Mouse (Mus musculus) kidney, embryonic 14.5 days (tissue): ENCODE results near the gene Apex1. TPM values are rescaled to one million over a fixed set of nuclear protein-coding genes. Genes with fewer than 3 reads are reported as not detected.
A peak's percentile ranks its signal among the peaks of the same experiment; 100 is the strongest.

Experiments
- ATAC-seq: fragments of 200-750 bp; cut with Nextera tagmentation; 2 replicates; pipeline ENCODE4 v1.8.0; 2017; ENCODE audit warnings: moderate number of reproducible peaks, mild to moderate bottlenecking, moderate TSS enrichment, moderate library complexity; ENCODE audit not compliant: low FRiP score, low TSS enrichment
- H3K27ac ChIP-seq: fragments of 300-500 bp; sonication (generic); 2 replicates; pipeline ENCODE4 v1.5.1; 2014; ENCODE audit warnings: low read depth, mild to moderate bottlenecking, low read length, moderate library complexity, mixed read lengths
- H3K27me3 ChIP-seq: fragments of 300-500 bp; sonication (generic); 2 replicates; pipeline ENCODE4 v1.6.1; 2014; ENCODE audit warnings: mild to moderate bottlenecking, low read length; ENCODE audit not compliant: control insufficient read depth, insufficient read depth
- H3K36me3 ChIP-seq: fragments of 300-500 bp; sonication (generic); 2 replicates; pipeline ENCODE4 v1.6.1; 2014; ENCODE audit warnings: low read length, mixed read lengths; ENCODE audit not compliant: control insufficient read depth, insufficient read depth
- H3K4me1 ChIP-seq: fragments of 300-500 bp; sonication (generic); 2 replicates; pipeline ENCODE4 v1.6.1; 2014; ENCODE audit warnings: low read length, mixed read lengths; ENCODE audit not compliant: control insufficient read depth, insufficient read depth
- H3K4me2 ChIP-seq: fragments of 300-500 bp; sonication (generic); replicated peaks from 2 replicates; pipeline ENCODE4 v1.6.1; 2014; ENCODE audit warnings: low read depth, mild to moderate bottlenecking, low read length
- H3K4me3 ChIP-seq: fragments of 300-500 bp; sonication (generic); 2 replicates; pipeline ENCODE4 v1.5.1; 2014; ENCODE audit warnings: mild to moderate bottlenecking, low read length
- H3K9ac ChIP-seq: fragments of 300-500 bp; sonication (generic); 2 replicates; pipeline ENCODE4 v1.6.1; 2014; ENCODE audit warnings: low read depth, mild to moderate bottlenecking, low read length, moderate library complexity
- H3K9me3 ChIP-seq: fragments of 300-500 bp; sonication (generic); 2 replicates; pipeline ENCODE4 v1.6.1; 2016; ENCODE audit warnings: low read length; ENCODE audit not compliant: control insufficient read depth
- WGBS: fragments of 180-500 bp; shearing (Covaris S2); extraction: QIAGEN DNeasy Blood & Tissue Kit; methylation state at CpG from one replicate; pipeline ENCODE4 v1.1.7; 2014; 5-methylcytosine and 5-hydroxymethylcytosine counted together
- polyA plus RNA-seq: library from polyadenylated mRNA; unstranded; fragments of >200 nt; fragmentation: Nextera tagmentation; extraction: Ambion mirVana; gene quantifications from 2 replicates; pipeline ENCODE4 v1.2.1, GENCODE M21; 2014

Gene Apex1
- 354 and 419 TPM in 2 replicates for polyA plus RNA-seq

GRCm38 (mm10) chr14:50924281-50925064 is at the start of gene Apex1, which contains the start of gene Osgep:
Gene Apex1, plus strand, starts transcription at chr14:50924968.
Gene Osgep, minus strand, starts transcription at chr14:50924893.
- under 1% methylated on average over 57 of the region's 57 CpGs for WGBS
- H3K36me3 ChIP-seq = peaks cover 39% of the 10 kb centered on the region
- peak within 1 kb of the TSS; percentile 71 for H3K4me2 ChIP-seq
- no peaks in the 10 kb centered on the region for H3K27me3 ChIP-seq
- ATAC-seq = peak; percentile 96
- H3K4me3 ChIP-seq = peak within 1 kb of the TSS; percentile 90
- H3K9me3 ChIP-seq = no peaks in the 10 kb centered on the region
- H3K4me1 ChIP-seq = peaks cover 11% of the 10 kb centered on the region
- H3K9ac ChIP-seq = peak within 1 kb of the TSS; percentile 92
- peak within 1 kb of the TSS; percentile 94 for H3K27ac ChIP-seq

- Histone ChIP-seq H3K27me3 (no peaks in the 10 kb centered on the region), H3K4me2 (no peak overlapping the region), H3K4me3 (no peak overlapping the region), H3K9ac (no peak overlapping the region), H3K4me1 (no peaks in the 10 kb centered on the region), H3K9me3 (no peaks in the 10 kb centered on the region), H3K27ac (no peak overlapping the region), H3K36me3 (no peaks in the 10 kb centered on the region)
- no peak for ATAC-seq
- WGBS = 90% methylated on average over 3 of the region's 3 CpGs
Observed at GRCm38 (mm10) chr14:50875175-50875574, 49.6 kb upstream of the Apex1 start.

- Histone ChIP-seq H3K27ac (no peak overlapping the region), H3K4me3 (no peak overlapping the region), H3K4me1 (no peaks in the 10 kb centered on the region), H3K36me3 (no peaks in the 10 kb centered on the region), H3K9ac (no peak overlapping the region), H3K9me3 (no peaks in the 10 kb centered on the region), H3K27me3 (no peaks in the 10 kb centered on the region), H3K4me2 (no peak overlapping the region)
- no peak for ATAC-seq
- 81% methylated on average over 6 of the region's 6 CpGs for WGBS
Observed at GRCm38 (mm10) chr14:50875591-50876230, 49.1 kb upstream of the Apex1 start.

- Histone ChIP-seq H3K9ac (no peak overlapping the region), H3K4me2 (no peak overlapping the region), H3K27me3 (no peaks in the 10 kb centered on the region), H3K36me3 (no peaks in the 10 kb centered on the region), H3K4me3 (no peak overlapping the region), H3K27ac (no peak overlapping the region), H3K9me3 (no peaks in the 10 kb centered on the region), H3K4me1 (no peaks in the 10 kb centered on the region)
- WGBS = 87% methylated on average over 6 of the region's 6 CpGs
- no peak for ATAC-seq
Observed at GRCm38 (mm10) chr14:50876236-50876950, 48.4 kb upstream of the Apex1 start.

- Histone ChIP-seq H3K27me3 (no peaks in the 10 kb centered on the region), H3K4me2 (no peak overlapping the region), H3K9me3 (no peaks in the 10 kb centered on the region), H3K9ac (no peak overlapping the region), H3K36me3 (no peaks in the 10 kb centered on the region), H3K4me1 (no peaks in the 10 kb centered on the region), H3K4me3 (no peak overlapping the region), H3K27ac (no peak overlapping the region)
- ATAC-seq = no peak
- WGBS = 92% methylated on average over 8 of the region's 8 CpGs
Observed at GRCm38 (mm10) chr14:50891621-50892020, 33.1 kb upstream of the Apex1 start.

- Histone ChIP-seq H3K4me2 (no peak overlapping the region), H3K9me3 (no peaks in the 10 kb centered on the region), H3K4me3 (no peak overlapping the region), H3K36me3 (no peaks in the 10 kb centered on the region), H3K27ac (no peak overlapping the region), H3K9ac (no peak overlapping the region), H3K27me3 (0 out of 2 replicates have a peak, but pooled peaks cover 1% of the 10 kb centered on the region), H3K4me1 (no peaks in the 10 kb centered on the region)
- no peak for ATAC-seq
- WGBS = 83% methylated on average over 7 of the region's 7 CpGs
Observed at GRCm38 (mm10) chr14:50892091-50892490, 32.7 kb upstream of the Apex1 start.

GRCm38 (mm10) chr14:50892541-50893459 is 32.0 kb upstream of the Apex1 start:
- no peaks in the 10 kb centered on the region for H3K4me1 ChIP-seq
- ATAC-seq = no peak
- H3K4me3 ChIP-seq = no peak overlapping the region
- WGBS = 86% methylated on average over 22 of the region's 22 CpGs
- no peak overlapping the region for H3K4me2 ChIP-seq
- H3K27ac ChIP-seq = no peak overlapping the region
- peaks cover 8% of the 10 kb centered on the region for H3K27me3 ChIP-seq
- H3K9me3 ChIP-seq = no peaks in the 10 kb centered on the region
- H3K36me3 ChIP-seq = no peaks in the 10 kb centered on the region
- H3K9ac ChIP-seq = no peak overlapping the region

- peaks cover 8% of the 10 kb centered on the region for H3K27me3 ChIP-seq
- ATAC-seq = no peak
- no peak overlapping the region for H3K4me2 ChIP-seq
- no peak overlapping the region for H3K4me3 ChIP-seq
- no peaks in the 10 kb centered on the region for H3K36me3 ChIP-seq
- no peak overlapping the region for H3K9ac ChIP-seq
- no peak overlapping the region for H3K27ac ChIP-seq
- no peaks in the 10 kb centered on the region for H3K4me1 ChIP-seq
- no peaks in the 10 kb centered on the region for H3K9me3 ChIP-seq
Observed at GRCm38 (mm10) chr14:50895407-50895806, 29.4 kb upstream of the Apex1 start.
